Mouse (Mus musculus) layer of hippocampus, adult 8-10 months (tissue): ENCODE measurements around the gene Derl3. TPM values are rescaled to one million over a fixed set of nuclear protein-coding genes. Genes with fewer than 3 reads are reported as not detected.

ENCODE experiments used
- DNase-seq, 2 experiments: peaks; one replicate each; pipeline ENCODE4 v3.0.0; 2022; ENCODE audit warnings: low spot score in 2 of 2
- total RNA-seq, 4 experiments: library from RNA; stranded (reverse); gene quantifications; 2 replicates each; pipeline ENCODE4 v1.2.4; 2022

The Derl3 gene
- total RNA-seq, 4 experiments from 2014 or later = 1.3 to 6.8 (median 4.4) TPM

DNA sequence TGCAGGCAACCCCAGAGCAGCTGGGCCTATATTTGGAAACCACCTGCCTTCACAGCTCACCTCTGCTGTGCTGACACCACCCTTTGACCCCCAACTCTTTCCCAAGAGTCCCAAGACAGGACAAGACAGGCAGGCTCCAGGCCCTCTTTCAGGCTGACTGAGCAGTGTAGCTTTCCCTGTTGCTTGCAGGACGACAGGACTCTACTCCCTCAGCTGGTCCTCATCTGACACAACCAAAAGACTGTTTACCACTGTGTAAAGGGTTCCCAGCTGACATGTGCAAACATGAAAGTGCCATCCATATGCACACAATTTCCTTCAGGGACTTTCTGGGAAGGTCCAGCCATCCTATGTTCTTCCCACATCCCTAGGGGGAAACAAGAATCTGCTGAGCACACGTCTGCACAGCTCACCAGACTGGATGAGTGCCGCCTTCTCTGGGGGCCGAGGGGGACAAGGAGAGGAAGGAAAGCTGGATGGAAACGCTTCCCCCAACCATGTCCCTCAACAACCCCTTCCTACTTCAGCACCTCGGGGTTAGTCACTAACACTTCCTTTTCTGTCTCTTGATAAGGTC, 19.9 kb downstream of the Derl3 start:
- DNase-seq = no peak

DNA sequence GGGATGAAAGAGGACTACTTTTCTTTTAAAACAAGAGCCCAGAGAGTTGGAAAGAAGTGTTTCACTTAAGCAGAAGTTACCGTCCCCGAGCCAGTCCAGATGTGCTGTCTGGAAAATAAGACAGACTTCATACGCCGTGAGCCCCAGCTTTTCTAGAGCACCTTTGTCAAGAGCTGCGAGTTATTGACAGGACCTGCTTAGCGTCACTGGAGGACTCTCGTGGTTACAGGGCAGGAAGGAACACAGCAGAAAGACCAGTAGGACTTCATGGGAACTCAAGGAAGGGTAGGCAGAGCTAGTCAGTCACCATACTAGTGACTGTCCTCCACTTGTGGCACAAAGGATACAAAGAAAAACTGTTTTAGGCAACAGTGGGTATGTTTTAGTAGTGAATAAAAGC, 22.3 kb downstream of the Derl3 start:
- DNase-seq = no peak

DNA sequence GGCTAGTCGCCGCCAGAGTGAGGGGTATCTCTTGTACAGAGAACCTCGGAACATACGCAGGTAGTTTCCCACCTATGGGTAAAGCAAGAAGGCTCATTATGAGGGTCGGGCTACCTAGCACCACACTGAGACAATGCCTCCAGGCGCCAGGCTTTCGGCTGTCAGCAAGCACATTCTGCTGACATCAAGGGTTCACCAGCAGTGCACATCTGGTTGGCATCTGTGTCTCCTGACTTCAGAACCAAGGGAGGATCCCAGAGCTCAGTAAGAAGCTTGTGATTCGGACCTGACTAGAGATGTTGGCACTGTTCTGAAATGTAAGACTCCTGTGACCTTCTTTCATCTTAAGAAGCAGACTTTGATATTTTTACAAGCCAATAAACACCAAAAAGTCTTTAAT, 23.6 kb downstream of the Derl3 start:
- DNase-seq = no peak

DNA sequence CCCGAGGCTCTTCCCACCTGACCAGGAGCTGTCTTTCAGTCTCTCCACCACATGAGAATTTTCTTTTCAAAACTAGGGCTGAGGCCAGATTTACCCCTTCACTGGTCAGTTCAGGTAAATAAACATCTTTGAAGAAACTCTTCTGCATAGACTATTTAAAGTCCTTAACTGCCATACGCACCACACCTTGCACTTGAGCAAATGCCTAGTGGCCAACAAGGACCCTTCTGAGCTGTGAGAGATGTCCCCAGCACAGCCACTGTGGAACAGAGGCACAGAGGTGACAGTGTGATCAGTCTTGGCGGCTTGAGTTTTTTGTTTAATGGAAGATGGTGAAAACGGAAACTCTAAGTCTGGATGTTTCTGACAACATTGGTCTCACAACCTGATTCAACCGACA, 25.8 kb downstream of the Derl3 start:
- DNase-seq = no peak

DNA sequence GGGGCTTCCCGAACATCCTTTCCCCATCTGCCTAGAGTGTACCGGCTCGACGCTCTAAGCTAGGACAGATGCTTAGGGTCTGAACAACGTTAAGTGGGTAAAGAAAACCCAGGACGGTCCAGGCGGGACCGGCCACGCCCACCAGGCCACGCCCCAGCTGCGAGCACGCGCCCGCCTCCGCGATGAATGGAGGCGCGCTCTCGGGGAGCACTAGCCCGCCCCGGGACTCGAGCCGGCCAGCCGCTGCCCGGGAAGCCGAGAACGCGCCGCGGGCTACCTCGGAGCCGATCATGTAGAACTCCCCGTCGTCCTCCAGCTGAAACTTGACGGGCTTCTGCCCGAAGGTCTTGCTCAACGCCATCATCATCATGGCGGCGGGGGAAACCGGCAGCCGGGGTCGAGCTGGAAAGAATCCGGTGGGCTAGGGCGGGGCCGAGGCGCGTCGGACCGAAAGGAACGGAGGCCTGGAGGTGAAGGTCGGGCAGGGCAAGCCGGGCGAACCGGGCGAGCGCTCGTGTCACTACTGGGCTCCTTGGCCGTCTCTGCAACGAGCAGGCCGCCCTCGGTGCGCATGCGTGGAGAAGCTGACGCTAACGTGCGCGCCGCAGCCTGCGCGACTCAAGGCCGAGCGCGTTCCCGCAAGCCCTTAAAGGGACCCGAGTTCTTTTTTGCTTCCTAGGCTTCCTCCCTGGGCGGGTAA, 28.0 kb downstream of the Derl3 start, which contains the start of gene Smarcb1:
Gene Smarcb1, minus strand, starts transcription at position 592 of the 700 bp plus-strand sequence.
- peak; percentile 91 to 95 for DNase-seq

DNA sequence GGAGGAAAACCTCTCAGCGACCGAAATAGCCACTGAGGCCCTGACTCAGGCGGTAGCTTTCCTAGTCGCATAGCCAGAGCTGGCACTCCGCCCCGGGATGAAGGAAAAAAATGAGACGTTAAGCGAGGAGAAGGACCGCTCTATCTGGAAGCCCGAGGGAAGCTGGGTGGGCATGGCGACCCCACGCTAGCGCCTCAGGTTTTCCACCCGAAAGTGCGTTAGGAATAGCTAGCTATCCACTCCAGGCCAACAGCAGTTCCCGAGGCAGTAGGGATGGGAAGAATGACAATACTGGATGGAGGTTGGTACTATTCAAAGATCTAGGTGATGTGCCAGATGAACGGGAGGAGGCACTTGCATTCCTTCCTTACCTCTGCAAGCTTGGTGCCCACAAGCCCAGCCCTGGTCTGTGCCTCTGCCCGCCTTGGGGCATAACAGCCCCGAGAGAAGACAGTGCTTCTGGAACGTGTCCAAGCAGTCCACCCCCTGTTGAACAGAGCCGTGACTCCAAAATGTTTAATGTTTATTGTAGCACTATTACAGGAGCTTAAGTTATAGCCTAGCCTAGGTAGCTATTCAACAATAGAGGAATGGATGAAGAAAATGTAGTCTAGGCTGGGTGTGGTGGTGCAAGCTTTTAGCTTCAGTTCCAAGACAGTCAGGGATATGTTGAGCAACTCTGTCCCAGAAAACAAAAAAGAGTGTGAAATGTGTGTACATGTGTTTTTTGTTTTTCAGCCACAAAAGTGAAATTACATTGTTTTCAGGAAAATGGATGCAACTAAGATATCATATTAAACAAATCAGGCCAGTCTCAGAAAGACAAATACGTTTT, 28.7 kb downstream of the Derl3 start:
- DNase-seq = no peak

DNA sequence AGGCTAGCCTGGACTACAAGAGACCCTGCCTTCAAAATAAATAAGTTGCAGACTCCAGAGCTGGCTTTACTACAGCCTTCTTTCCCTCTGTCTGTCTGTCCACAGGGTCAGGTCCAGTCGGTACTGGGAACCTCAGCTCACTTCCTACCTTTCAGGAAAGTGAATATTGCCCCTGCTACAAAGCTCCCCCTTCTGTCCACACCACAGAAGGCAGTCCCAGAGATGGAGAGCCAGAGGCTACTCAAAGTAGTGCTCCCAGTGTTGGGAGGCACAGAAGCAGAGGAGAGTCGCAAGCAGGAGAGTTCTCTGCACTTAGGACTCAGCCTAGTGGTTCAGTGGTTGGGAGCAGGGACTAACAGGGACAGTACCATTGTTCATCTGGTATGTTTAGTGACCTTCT, 31.1 kb downstream of the Derl3 start:
- DNase-seq = no peak

DNA sequence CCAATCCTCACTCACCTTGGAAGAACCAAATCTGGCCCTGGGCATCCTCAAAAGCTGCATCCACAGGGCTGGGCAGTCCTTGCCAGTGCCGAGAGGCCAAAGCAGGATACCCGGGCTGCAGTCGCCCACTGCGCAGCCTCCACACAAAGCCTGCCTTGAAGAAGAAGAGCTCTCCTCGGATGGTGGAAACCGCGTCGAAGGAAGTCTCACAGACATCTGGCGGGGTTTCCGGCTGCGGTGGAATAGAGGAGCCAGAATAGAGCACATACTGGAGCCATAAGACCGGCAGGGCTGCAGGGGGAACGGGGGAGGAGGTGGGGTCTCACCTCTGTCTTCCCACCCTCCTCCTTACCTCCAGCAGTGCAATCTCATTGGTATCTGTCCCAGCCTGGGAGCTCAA, 33.2 kb downstream of the Derl3 start:
- DNase-seq = no peak

DNA sequence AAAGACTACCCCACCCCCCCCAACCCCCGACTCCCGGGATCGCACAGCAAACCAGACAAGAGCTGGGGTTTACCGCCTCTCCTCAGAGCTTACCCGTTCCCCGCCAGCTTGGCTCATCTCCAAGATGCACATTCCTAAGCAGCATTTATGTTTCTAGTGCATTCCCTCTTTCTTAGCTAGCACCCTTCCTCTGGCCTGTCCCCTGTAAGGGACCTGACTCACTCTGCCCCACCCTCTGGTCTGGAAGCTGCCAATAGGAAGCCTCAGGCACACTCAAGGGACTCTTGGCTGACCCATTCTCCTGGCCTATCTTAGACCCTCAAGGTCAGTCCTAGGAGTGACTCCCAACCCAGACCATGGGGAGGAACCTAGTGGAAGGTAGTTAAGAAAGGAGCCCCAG, 37.1 kb downstream of the Derl3 start:
- no peak for DNase-seq

DNA sequence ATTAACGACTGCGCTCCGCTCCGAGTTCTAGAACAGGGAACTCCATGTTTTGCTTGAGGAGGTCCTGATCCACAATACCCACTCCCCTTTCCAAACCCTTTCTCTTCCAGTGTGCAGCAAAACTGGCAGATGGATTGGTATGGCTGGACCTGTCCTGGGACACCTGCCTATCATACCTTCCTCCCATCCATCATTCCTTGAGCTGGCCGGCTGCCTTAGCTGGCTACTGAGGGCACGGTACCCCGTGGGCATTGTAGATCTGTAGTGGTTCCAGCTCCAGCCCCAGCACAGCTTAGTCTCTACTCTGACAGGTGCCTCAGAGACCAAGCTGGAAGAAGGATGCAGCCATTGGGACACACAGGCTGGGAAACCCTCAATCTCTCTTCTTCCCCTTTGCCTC, 38.1 kb downstream of the Derl3 start:
- no peak for DNase-seq

DNA sequence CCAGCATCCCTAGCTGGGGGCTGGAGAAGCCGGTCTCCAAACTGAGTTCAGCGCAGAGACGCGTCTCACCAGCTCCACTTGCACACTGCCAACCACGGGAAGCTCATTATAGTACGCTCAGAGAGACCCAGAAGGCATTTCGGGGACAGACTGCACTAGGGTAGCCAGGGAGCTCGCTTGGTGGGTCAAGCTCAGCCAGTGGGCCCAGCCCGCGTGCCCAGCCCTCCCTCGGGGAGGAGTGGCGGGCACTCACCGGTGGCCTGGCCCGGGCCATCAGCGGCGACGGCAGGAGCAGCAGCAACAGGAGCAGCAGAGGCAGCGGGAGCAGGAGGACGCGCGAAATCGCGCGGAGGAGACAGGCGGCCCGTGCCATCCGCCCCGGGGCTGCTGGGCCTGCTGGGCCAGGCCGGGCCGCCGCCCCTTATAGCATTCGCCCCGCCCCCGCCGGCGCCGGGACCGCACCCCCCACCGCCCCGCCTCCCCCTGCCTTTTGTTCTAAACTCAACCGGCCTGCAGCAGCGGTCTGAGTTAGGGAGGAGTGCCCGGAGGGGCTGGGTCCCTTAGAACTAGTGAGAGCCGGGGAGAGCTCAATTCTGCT, 39.0 kb downstream of the Derl3 start:
- DNase-seq = no peak

DNA sequence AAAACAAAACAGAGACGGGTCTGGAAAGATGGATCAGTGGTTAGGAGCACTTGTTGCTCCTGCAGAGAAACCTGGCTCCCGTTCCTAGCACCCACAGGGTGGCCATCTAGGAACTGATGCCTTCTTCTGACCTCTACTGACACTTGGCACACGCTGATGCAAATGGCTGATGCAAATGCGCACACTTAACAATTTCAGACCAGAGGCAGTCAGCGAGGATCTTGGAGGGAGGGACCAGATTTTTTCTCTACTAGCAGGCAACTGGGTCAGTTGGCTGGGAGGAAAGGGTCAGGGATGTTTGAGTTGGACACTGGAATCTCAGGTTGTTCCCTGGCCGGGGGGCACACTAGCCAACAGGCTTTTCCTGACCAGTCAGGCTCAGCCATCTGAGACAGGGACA, 39.7 kb downstream of the Derl3 start, which contains the start of gene Chchd10:
Gene Chchd10, plus strand, starts transcription at position 240 of the 400 bp plus-strand sequence.
- DNase-seq = no peak

DNA sequence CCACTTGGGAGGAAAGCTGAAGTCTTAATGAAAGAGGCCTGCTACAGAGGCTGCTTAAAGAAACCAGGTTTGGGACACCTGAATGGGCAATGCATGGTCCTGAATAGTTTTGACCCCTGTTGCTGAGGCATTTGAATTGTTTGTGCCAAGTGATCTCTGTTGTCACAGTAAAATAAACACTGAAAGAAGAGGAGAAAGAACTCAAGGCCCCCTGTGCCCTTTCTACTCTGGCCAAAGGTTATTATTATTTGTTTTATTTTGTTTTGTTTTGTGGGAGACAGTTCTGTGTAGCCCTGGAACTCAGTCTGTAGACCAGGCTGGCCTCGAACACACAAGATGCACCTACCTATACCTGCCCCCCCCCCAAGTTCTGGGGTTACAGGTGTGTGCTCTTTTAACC, 41.8 kb downstream of the Derl3 start:
- no peak for DNase-seq

DNA sequence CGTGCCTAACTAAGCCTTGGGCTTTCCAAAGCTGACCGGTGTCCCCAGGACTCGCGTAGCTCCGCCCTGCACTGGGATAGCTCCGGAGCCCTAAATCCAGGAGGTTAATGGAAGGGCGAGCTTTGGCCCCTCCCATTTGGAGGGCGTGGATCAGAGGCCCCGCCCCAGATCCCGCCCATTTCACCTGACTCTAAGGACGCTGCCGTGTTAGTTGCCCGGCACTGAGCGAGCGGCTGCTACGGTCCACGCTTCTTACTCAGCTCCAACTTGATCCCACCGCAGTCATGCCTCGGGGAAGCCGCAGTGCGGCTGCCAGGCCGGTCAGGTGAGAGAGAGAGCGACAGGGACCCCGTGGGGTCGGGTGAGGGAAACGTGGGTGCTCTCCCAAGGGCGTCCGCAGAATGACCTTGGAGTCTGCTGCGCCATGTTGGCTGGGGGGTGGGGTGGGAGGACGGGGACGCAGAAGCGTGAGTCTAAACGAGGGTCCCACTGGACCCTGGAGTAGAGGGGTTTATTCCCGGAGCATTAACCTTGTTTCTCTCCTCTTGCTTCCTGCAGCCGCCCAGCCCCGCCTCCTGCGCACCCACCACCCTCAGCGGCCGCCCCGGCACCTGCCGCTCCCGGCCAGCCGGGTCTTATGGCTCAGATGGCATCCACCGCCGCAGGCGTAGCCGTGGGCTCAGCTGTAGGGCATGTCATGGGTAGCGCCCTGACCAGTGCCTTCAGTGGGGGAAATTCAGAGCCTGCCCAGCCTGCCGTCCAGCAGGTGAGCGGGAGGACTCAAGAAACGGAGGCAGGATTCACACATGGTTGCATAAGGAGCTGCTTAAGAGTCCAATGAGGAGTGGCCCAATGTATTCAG, 42.7 kb downstream of the Derl3 start, which contains the start of gene Mmp11:
Gene Mmp11, minus strand, starts transcription at position 817 of the 862 bp plus-strand sequence.
- peak; percentile 66 to 72 for DNase-seq

DNA sequence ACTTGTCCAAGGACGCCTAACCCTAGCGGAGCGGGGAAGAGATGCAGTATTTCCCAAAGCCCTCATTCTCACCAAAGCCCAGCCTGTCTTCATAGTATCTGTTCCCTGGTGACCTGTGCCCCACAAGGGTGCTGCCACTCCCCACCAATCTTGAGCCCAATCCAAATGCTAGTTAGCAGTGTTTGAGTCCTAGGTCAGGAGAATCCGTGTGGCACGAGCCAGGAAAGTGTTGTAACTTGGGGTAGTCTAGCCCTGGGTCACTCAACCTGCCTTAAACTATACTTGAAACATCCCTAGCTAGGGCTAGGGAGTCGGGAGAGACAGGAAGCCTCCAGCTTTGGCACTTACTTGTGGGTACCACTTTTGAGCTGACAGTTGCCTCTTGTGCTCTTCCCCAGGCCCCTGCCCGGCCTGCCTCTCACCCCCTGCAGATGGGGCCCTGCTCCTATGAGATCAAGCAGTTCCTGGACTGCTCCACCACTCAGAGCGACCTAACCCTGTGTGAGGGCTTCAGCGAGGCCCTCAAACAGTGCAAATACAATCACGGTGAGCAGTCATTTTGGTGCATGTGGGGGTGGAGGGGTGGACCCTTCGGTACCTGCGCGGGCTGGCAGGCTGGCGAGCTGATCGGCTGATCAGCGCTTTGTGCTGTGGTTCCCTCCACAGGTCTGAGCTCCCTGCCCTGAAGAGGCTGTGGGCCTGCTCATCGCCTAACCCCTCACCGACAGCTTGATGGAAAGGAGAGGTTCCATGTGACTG, 43.9 kb downstream of the Derl3 start:
- no peak for DNase-seq

DNA sequence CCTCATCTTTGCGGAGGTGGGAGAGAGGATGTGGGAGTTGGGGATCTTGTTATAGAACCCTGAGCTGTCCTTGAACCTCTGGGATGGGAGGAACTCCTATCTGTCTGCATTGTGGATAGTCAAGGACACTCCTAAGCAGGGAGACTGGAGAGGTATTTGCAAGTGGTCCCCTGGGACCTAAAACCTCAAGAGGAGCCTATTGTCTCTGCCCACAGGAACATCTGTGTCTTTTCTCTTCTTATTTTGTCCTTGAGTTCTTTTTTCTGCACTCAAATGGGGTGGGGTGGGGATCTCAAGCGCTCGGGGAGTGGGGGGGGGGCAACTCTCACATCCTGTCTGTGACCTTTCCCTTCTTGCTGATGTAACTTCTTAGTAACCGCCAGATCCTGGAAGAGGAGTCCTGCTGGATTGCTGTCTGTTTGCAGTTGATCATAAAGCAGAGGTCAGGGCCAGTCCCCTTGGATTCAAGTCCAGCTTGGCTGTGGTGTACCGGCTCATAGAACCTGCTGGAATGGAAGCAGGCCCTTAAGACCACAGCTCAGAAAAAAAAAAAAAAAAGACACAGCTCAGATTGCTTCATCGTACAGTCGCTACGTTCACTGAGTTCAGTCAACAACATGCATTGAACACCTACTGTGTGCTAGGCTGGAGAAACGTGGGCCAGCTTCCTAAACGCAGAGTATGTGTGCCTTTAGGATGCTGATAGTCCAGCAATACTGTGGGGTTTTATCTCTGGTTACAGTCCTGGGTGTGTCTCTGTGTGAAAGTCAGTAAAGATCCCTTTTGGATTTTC, 44.8 kb downstream of the Derl3 start:
- DNase-seq = no peak

DNA sequence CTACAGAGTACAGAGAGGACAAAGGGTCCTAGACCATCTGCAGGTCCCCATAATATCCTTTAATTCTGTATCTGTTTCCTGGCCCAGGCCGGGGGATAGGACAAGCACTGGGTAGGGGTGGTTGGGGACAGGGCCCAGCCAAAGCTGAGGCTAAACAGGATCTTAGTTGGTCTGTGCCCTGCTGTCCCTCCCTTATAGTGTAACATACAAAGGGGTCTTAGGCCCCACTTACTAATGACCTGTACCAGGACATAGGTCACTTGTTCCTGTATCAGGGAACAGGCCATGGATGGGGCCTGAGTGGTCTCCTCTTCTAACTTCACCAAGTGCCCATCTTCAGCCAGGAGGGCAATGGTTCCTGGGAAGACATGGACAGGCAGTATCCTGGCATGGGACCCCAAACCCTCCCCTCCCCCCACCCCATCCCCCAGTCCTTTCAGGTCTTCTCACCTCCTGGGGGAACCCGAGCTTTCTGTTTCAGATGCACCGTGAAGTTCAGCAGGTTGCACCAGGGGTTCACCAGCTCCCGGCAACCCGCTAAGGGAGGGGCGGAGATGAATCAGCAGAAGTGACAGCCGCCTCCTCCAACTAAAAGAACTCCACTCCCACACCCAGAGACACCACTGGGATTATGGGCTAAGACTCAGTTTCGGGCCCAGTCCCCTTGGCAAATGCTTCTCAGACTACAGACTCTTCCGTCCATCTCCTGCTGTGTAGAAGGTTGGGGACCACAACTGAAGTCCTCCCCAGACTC, 46.4 kb downstream of the Derl3 start:
- DNase-seq = no peak

DNA sequence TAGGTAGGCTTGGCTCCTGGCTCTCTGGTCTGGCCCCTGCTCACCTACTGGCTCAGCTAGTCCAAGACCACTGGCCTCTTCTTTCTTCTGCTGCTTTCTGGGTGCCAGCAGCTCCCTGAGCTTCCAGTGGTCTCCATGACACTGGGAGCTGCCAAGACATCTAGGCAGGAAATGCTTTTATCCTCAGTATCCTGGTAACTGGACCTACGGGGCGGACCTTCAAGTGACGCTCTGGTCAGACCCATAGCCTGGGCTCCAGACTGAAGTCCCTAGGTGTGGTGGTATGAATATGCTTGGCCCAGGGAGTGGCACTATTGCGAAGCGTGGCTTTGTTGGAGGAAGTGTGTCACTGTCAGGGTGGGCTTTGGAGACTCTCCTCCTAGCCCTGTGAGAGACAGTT, 47.3 kb downstream of the Derl3 start, which contains the start of gene Gm867:
Gene Gm867, minus strand, starts transcription at position 153 of the 400 bp plus-strand sequence.
- DNase-seq = no peak
